Mouse (Mus musculus) lung, postnatal 4 days (tissue): ENCODE data around the gene Sprr2a3.
"Not testable (repeated sequence)": the region's sequence is repeated elsewhere in the genome, so short reads cannot be mapped to it uniquely, and the experiment has no call there.

Experiments used
- DNase-seq, 2 experiments: peaks; one replicate each; pipeline ENCODE4 v3.0.0; 2021

The Sprr2a3 gene

GRCm38 (mm10) chr3:92285101-92285500 is at the start of gene Sprr2a3:
Gene Sprr2a3 (plus strand): TSS chr3:92285417.
- DNase-seq, result not testable (repeated sequence)

- not testable (repeated sequence) for DNase-seq
Measured at GRCm38 (mm10) chr3:92236463-92237189, 48.6 kb upstream of the Sprr2a3 start.

- DNase-seq, result not testable (repeated sequence)
Measured at GRCm38 (mm10) chr3:92238736-92239135, 46.5 kb upstream of the Sprr2a3 start.

- DNase-seq, result not testable (repeated sequence)
Measured at GRCm38 (mm10) chr3:92239197-92239596, 46.0 kb upstream of the Sprr2a3 start.

- not testable (repeated sequence) for DNase-seq
Measured at GRCm38 (mm10) chr3:92244833-92245232, 40.4 kb upstream of the Sprr2a3 start.

- DNase-seq, result not testable (repeated sequence)
Measured at GRCm38 (mm10) chr3:92246245-92246644, 39.0 kb upstream of the Sprr2a3 start.

GRCm38 (mm10) chr3:92248494-92248893 is 36.7 kb upstream of the Sprr2a3 start:
- not testable (repeated sequence) for DNase-seq

- not testable (repeated sequence) for DNase-seq
Measured at GRCm38 (mm10) chr3:92250450-92250849, 34.8 kb upstream of the Sprr2a3 start.

- DNase-seq, result not testable (repeated sequence)
Measured at GRCm38 (mm10) chr3:92253860-92254259, 31.4 kb upstream of the Sprr2a3 start.

- DNase-seq, result not testable (repeated sequence)
Measured at GRCm38 (mm10) chr3:92258526-92258925, 26.7 kb upstream of the Sprr2a3 start.

- DNase-seq, result not testable (repeated sequence)
Measured at GRCm38 (mm10) chr3:92263462-92263861, 21.8 kb upstream of the Sprr2a3 start.

GRCm38 (mm10) chr3:92271414-92271985 is 13.7 kb upstream of the Sprr2a3 start:
- not testable (repeated sequence) for DNase-seq

- DNase-seq, result not testable (repeated sequence)
Measured at GRCm38 (mm10) chr3:92273504-92273903, 11.7 kb upstream of the Sprr2a3 start.

GRCm38 (mm10) chr3:92274018-92274417 is 11.2 kb upstream of the Sprr2a3 start:
- DNase-seq, result not testable (repeated sequence)

- DNase-seq, result not testable (repeated sequence)
Measured at GRCm38 (mm10) chr3:92279663-92280062, 5.6 kb upstream of the Sprr2a3 start.

GRCm38 (mm10) chr3:92280963-92281606 is 4.1 kb upstream of the Sprr2a3 start:
- not testable (repeated sequence) for DNase-seq

- DNase-seq, result not testable (repeated sequence)
Measured at GRCm38 (mm10) chr3:92288489-92288888, 3.3 kb downstream of the Sprr2a3 start.

- no peak for DNase-seq
Measured at GRCm38 (mm10) chr3:92307406-92307805, 22.2 kb downstream of the Sprr2a3 start.

GRCm38 (mm10) chr3:92316320-92316719 is 31.1 kb downstream of the Sprr2a3 start, which contains the start of gene Sprr2b:
Gene Sprr2b (plus strand): TSS chr3:92316620.
- DNase-seq, result no peak

GRCm38 (mm10) chr3:92317384-92317783 is 32.2 kb downstream of the Sprr2a3 start:
- no peak for DNase-seq

- no peak for DNase-seq
Measured at GRCm38 (mm10) chr3:92336278-92336677, 51.1 kb downstream of the Sprr2a3 start.

GRCm38 (mm10) chr3:92338840-92339239 is 53.6 kb downstream of the Sprr2a3 start, which contains the start of gene Sprr2d:
Gene Sprr2d (plus strand): TSS chr3:92339140.
- DNase-seq, result no peak
